Mouse (Mus musculus): ENCODE results near the gene Ctnnbl1.

DNA sequence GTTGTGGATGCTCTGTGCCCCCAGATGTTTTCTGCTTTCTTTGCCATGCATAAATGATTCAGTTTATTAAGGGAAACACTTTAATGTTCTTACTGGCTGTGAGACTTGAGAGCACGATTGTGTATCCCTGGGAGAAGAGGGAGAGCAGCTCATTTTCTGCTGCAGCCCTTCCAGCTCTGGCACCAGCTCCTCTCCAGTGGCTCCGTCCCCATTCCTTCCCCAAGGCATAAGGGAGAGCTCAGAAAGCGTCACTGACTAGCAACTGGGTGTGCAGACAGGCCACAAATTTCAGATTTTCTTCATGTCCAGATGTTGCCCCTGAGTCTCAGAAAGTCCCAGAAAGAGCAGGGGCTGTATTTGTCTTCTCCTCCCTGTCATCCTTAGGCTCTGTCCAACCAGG, 67.9 kb downstream of the Ctnnbl1 start:
- no peak for TF ChIP-seq EP300 (IDR thresholded peaks at IDR 0.05; ENCODE audit: low read depth)
- no peak for TF ChIP-seq CTCF (IDR thresholded peaks at IDR 0.05; ENCODE audit: low read depth)

All from liver, embryonic 14.5 days (tissue).